Mouse (Mus musculus) liver, postnatal 0 days (tissue): ENCODE measurements around the gene Ncoa6. TPM values are rescaled to one million over a fixed set of nuclear protein-coding genes. Genes with fewer than 3 reads are reported as not detected.

Experiments
- ATAC-seq: fragments of 200-750 bp; cut with Nextera tagmentation; 2 replicates; pipeline ENCODE4 v1.8.0; 2017; ENCODE audit warnings: mild to moderate bottlenecking, moderate library complexity
- DNase-seq: peaks from one replicate; pipeline ENCODE4 v3.0.0-alpha.2; 2016
- H3K27ac ChIP-seq: fragments of 300-500 bp; sonication (generic); 2 replicates; pipeline ENCODE4 v1.5.1; 2014; ENCODE audit warnings: antibody characterized with exemption, moderate library complexity, mild to moderate bottlenecking, low read depth
- H3K27me3 ChIP-seq: fragments of 300-500 bp; sonication (generic); 2 replicates; pipeline ENCODE4 v1.6.1; 2014; ENCODE audit warnings: low read length, control low read depth, mixed read lengths; ENCODE audit not compliant: insufficient read depth
- H3K36me3 ChIP-seq: fragments of 300-500 bp; sonication (generic); replicated peaks from 2 replicates; pipeline ENCODE4 v1.6.1; 2014; ENCODE audit warnings: mild to moderate bottlenecking, control low read depth, low read length, moderate library complexity, mixed read lengths; ENCODE audit not compliant: insufficient read depth
- H3K4me1 ChIP-seq: fragments of 300-500 bp; sonication (generic); 2 replicates; pipeline ENCODE4 v1.6.1; 2014; ENCODE audit warnings: antibody characterized with exemption, mild to moderate bottlenecking, control low read depth; ENCODE audit not compliant: insufficient read depth
- H3K4me2 ChIP-seq: fragments of 300-500 bp; sonication (generic); 2 replicates; pipeline ENCODE4 v1.6.1; 2014; ENCODE audit warnings: low read depth, mild to moderate bottlenecking, low read length, moderate library complexity, mixed read lengths
- H3K4me3 ChIP-seq: fragments of 300-500 bp; sonication (generic); 2 replicates; pipeline ENCODE4 v1.5.1; 2014; ENCODE audit warnings: low read depth, low read length
- H3K9ac ChIP-seq: fragments of 300-500 bp; sonication (generic); replicated peaks from 2 replicates; pipeline ENCODE4 v1.6.1; 2014; ENCODE audit warnings: mild to moderate bottlenecking, moderate library complexity
- H3K9me3 ChIP-seq: fragments of 300-500 bp; sonication (generic); 2 replicates; pipeline ENCODE4 v1.6.1; 2016; ENCODE audit warnings: mild to moderate bottlenecking, control low read depth, low read length, mixed read lengths
- CTCF ChIP-seq: sonication (generic); IDR thresholded peaks from 2 replicates; pipeline ENCODE4 v1.5.1; 2016; ENCODE audit warnings: antibody characterized with exemption, low read depth
- EP300 ChIP-seq: IDR thresholded peaks from 2 replicates; pipeline ENCODE4 v1.6.1; 2016; ENCODE audit warnings: antibody characterized with exemption, low read depth, mild to moderate bottlenecking
- WGBS: fragments of 180-500 bp; shearing (Covaris S2); extraction: QIAGEN DNeasy Blood & Tissue Kit; methylation state at CpG from one replicate; pipeline ENCODE4 v1.1.7; 2014; ENCODE audit not compliant: insufficient replicate concordance; 5-methylcytosine and 5-hydroxymethylcytosine counted together
- polyA plus RNA-seq: library from polyadenylated mRNA; unstranded; fragments of >200 nt; fragmentation: Nextera tagmentation; extraction: Ambion mirVana; gene quantifications from 2 replicates; pipeline ENCODE4 v1.2.1, GENCODE M21; 2015

Gene Ncoa6
- polyA plus RNA-seq, 1 experiment from 2014 or later = 6.3 TPM

GRCm38 (mm10) chr2:155513543-155513942, 39.8 kb upstream of the Ncoa6 start:
- Histone ChIP-seq H3K4me3 (no peak overlapping the region), H3K27me3 (peaks cover 28% of the 10 kb centered on the region), H3K4me1 (peaks cover 12% of the 10 kb centered on the region; the same call in 1 of the 2 replicates), H3K9ac (no peak overlapping the region), H3K4me2 (no peak overlapping the region), H3K9me3 (no peaks in the 10 kb centered on the region), H3K27ac (no peak overlapping the region), H3K36me3 (no peaks in the 10 kb centered on the region)
- ATAC-seq (no peak), DNase-seq (no peak)
- TF ChIP-seq EP300 (no peak), CTCF (no peak)
- WGBS = 42% methylated on average over 5 of the region's 5 CpGs

GRCm38 (mm10) chr2:155512479-155512878, 38.8 kb upstream of the Ncoa6 start:
- DNase-seq (peak; percentile 59), ATAC-seq (no peak)
- 49% methylated on average over 4 of the region's 4 CpGs for WGBS
- H3K27me3 ChIP-seq = peaks cover 28% of the 10 kb centered on the region
- TF ChIP-seq EP300 (no peak), CTCF (peak; percentile 84)
- no peak overlapping the region for H3K4me2 ChIP-seq
- no peak overlapping the region for H3K4me3 ChIP-seq
- H3K9ac ChIP-seq = no peak overlapping the region
- no peaks in the 10 kb centered on the region for H3K9me3 ChIP-seq
- peaks cover 11% of the 10 kb centered on the region; the same call in 1 of the 2 replicates for H3K4me1 ChIP-seq
- no peak overlapping the region for H3K27ac ChIP-seq
- no peaks in the 10 kb centered on the region for H3K36me3 ChIP-seq

DNA sequence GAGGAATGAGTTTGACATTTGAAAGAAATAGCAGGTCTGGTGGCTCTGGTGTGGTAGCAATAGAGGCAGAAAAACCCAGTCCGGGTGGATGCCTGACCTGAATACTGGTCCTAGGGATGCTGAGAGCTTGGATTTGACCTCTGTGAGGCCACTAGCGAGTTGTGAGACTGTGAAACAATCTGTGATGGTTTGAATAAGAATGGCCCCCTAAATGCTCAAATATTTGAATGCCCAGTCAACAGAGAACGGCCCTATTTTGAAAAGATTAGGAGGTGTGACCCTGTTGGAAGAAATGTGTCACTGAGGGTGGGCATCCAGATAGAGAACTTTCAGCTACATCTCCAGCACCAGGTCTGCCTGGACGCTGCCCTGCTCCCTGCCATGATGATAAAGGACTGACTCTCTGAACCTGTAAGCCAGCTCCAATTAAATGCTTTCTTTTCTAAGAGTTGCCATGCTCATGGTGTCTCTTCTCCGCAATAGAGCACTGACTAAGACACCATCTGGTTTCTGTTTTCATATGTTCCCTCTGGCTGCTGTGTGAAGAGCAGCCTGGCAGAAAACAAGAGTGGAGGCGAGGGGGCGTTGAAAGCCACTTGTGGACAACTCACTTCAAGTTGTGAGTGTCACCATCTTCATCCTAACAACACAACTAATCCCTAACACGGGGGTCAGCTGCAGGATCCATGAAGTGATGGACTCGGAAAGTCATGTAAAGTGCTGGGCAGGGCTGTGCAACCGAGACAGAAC, 34.2 kb upstream of the Ncoa6 start:
- no peak for ATAC-seq
- Histone ChIP-seq H3K9ac (no peak overlapping the region), H3K36me3 (no peaks in the 10 kb centered on the region), H3K4me3 (no peak overlapping the region), H3K9me3 (no peaks in the 10 kb centered on the region), H3K4me1 (no peaks in the 10 kb centered on the region), H3K4me2 (no peak overlapping the region), H3K27ac (no peak overlapping the region), H3K27me3 (peaks cover 4% of the 10 kb centered on the region; the same call in 1 of the 2 replicates)
- no peak for DNase-seq
- WGBS = 76% methylated on average over 10 of the region's 10 CpGs
- TF ChIP-seq CTCF = no peak
- no peak for TF ChIP-seq EP300

DNA sequence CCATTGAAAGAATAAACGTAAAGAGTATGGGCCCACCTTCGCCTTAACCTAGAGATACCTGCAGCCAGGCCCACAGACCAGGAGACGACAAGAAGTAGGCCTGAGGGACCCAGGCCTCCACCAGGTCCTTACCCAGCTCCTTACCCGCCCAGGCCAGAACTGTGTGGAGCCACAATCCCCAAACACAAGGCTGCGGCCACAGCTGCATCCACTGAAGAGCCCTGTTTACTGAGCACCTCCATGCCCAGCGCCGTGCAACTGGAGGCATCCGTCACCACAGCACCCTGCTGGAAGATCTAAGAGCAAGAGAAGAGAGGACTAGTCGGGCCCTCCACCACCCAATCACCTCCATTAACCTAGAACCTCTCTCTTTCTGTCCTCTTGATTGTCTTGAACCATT, 32.1 kb upstream of the Ncoa6 start:
- no peak overlapping the region for H3K9ac ChIP-seq
- DNase-seq (no peak), ATAC-seq (no peak)
- no peaks in the 10 kb centered on the region for H3K9me3 ChIP-seq
- TF ChIP-seq EP300 = no peak
- no peak for TF ChIP-seq CTCF
- no peaks in the 10 kb centered on the region for H3K27me3 ChIP-seq
- no peak overlapping the region for H3K4me2 ChIP-seq
- no peak overlapping the region for H3K4me3 ChIP-seq
- no peaks in the 10 kb centered on the region for H3K36me3 ChIP-seq
- no peak overlapping the region for H3K27ac ChIP-seq
- H3K4me1 ChIP-seq = no peaks in the 10 kb centered on the region
- WGBS = 77% methylated on average over 9 of the region's 9 CpGs

DNA sequence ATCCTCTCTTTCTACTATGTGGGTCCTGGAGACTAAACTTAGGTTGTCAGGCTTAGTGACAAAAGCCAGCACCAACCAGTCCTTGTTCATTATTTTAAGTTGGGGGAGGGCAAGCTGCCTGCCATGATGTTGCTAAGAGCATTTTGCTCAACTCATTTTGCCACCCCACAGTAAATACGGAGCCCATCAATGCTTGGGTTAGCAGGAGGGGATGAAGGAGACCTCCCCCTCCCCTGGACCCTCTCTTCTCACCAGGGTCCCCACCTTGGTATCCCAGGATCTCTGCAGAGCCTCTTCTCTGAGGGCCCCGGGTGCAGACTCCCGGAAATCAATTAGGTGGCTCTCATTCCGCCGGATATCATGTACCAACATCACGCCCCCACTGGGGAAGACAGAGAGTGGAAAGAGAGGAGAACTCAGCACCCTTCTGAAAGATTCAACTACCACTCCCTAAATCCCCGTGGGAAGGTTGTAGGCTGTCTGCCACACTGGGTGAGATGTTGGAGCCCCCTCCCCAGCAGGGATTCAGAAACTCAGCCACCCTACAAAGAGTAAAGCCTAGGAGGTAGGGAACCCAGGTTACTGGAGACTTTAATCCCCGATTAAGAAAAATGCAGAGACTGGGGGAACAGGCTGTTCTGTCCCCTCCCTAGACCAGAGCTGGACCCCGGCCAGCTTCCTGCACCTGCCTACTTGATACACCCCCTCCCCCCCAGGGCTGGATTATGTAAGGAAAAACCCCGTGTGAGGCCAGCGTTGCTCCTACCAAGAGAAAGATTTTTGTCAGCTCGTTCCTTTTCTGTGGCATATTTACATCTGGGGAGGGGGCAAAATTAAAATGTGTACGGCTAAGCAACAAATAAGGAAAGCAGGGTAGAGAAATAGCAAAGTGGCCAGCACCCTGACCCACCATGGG, 31.0 kb upstream of the Ncoa6 start:
- H3K27me3 ChIP-seq = no peaks in the 10 kb centered on the region
- 60% methylated on average over 13 of the region's 13 CpGs for WGBS
- no peaks in the 10 kb centered on the region for H3K36me3 ChIP-seq
- DNase-seq = no peak
- H3K27ac ChIP-seq = no peak overlapping the region
- no peaks in the 10 kb centered on the region for H3K9me3 ChIP-seq
- ATAC-seq = no peak
- H3K9ac ChIP-seq = no peak overlapping the region
- H3K4me3 ChIP-seq = no peak overlapping the region
- H3K4me1 ChIP-seq = no peaks in the 10 kb centered on the region
- TF ChIP-seq CTCF = no peak
- no peak for TF ChIP-seq EP300
- H3K4me2 ChIP-seq = no peak overlapping the region

- no peak overlapping the region for H3K27ac ChIP-seq
- no peak for TF ChIP-seq CTCF
- TF ChIP-seq EP300 = no peak
- H3K4me1 ChIP-seq = no peaks in the 10 kb centered on the region
- H3K9ac ChIP-seq = no peak overlapping the region
- H3K4me3 ChIP-seq = no peak overlapping the region
- ATAC-seq = no peak
- WGBS = 55% methylated on average over 7 of the region's 7 CpGs
- no peaks in the 10 kb centered on the region for H3K27me3 ChIP-seq
- no peaks in the 10 kb centered on the region for H3K9me3 ChIP-seq
- H3K4me2 ChIP-seq = no peak overlapping the region
- no peaks in the 10 kb centered on the region for H3K36me3 ChIP-seq
- no peak for DNase-seq
Measured at GRCm38 (mm10) chr2:155502596-155502995, 28.9 kb upstream of the Ncoa6 start.
